Mouse (Mus musculus) 3T3-L1 (cell line): ENCODE measurements around the gene Ttll2.
"Not testable (repeated sequence)": the region's sequence is repeated elsewhere in the genome, so short reads cannot be mapped to it uniquely, and the experiment has no call there.

ENCODE experiments used
- DNase-seq: peaks from one replicate; pipeline ENCODE4 v3.0.0-alpha.2; 2015; ENCODE audit warnings: low read depth, low spot score

Ttll2 gene

GRCm38 (mm10) chr17:7365615-7366014 lies 13.1 kb upstream of the Ttll2 start:
- not testable (repeated sequence) for DNase-seq

- not testable (repeated sequence) for DNase-seq
These were observed 8.4 kb upstream of the Ttll2 start for GRCm38 (mm10) chr17:7360749-7361465.

- DNase-seq: not testable (repeated sequence)
These were observed 7.3 kb upstream of the Ttll2 start for GRCm38 (mm10) chr17:7359806-7360205.

- not testable (repeated sequence) for DNase-seq
These were observed 3.7 kb downstream of the Ttll2 start for GRCm38 (mm10) chr17:7348765-7349164.

GRCm38 (mm10) chr17:7337381-7337780 lies 15.1 kb downstream of the Ttll2 start:
- not testable (repeated sequence) for DNase-seq

GRCm38 (mm10) chr17:7332745-7333144 lies 19.8 kb downstream of the Ttll2 start:
- not testable (repeated sequence) for DNase-seq

GRCm38 (mm10) chr17:7326415-7326814 lies 26.1 kb downstream of the Ttll2 start:
- DNase-seq: not testable (repeated sequence)

GRCm38 (mm10) chr17:7324346-7324745 lies 28.1 kb downstream of the Ttll2 start, which contains the start of gene Tcp10a:
Gene Tcp10a (plus strand): TSS chr17:7324646.
- DNase-seq: not testable (repeated sequence)

- DNase-seq: peak; percentile 61
These were observed 32.7 kb downstream of the Ttll2 start for GRCm38 (mm10) chr17:7319789-7320188.

GRCm38 (mm10) chr17:7315693-7316382 lies 36.7 kb downstream of the Ttll2 start:
- DNase-seq: not testable (repeated sequence)

GRCm38 (mm10) chr17:7306278-7307196 lies 46.0 kb downstream of the Ttll2 start:
- not testable (repeated sequence) for DNase-seq
